7 mouse cellular contexts compared by ENCODE assay signal in genomic region chr11:95987854-95988447, GRCm38 (mm10). TPM values are rescaled to one million over a fixed set of nuclear protein-coding genes. Genes with fewer than 3 reads are reported as not detected.
DNase-seq lines count a peak whose midpoint lies in the region; ATAC-seq and TF ChIP-seq lines count a peak whose summit lies in the region.

No protein-coding gene starts in this region.

- 50% methylated on average over 6 of the region's 6 CpGs for WGBS in kidney, postnatal 0 days
- 64% methylated on average over 6 of the region's 6 CpGs for WGBS in limb, embryonic 14.5 days
- WGBS in neural tube, embryonic 13.5 days: 76% methylated on average over 6 of the region's 6 CpGs

- peak overlapping the region; percentile 31; the same call in 1 of the 2 replicates for H3K9ac ChIP-seq in kidney, postnatal 0 days (ENCODE audit: low read depth, low read length)
- H3K9ac ChIP-seq in limb, embryonic 14.5 days (ENCODE audit: low read depth, low read length, severe bottlenecking): peak overlapping the region; percentile 21; the same call in 1 of the 2 replicates
- no peak overlapping the region for H3K9ac ChIP-seq in neural tube, embryonic 13.5 days

- peaks cover 49% of the 10 kb centered on the region for H3K4me1 ChIP-seq in kidney, postnatal 0 days (replicated peaks; ENCODE audit: insufficient read depth, low read length)
- peaks cover 61% of the 10 kb centered on the region for H3K4me1 ChIP-seq in limb, embryonic 14.5 days (ENCODE audit: control insufficient read depth, insufficient read depth, low read length)
- H3K4me1 ChIP-seq in neural tube, embryonic 13.5 days (replicated peaks): peaks cover 62% of the 10 kb centered on the region

- no peaks in the 10 kb centered on the region for H3K36me3 ChIP-seq in kidney, postnatal 0 days (ENCODE audit: insufficient read depth, low read length)
- peaks cover 4% of the 10 kb centered on the region for H3K36me3 ChIP-seq in limb, embryonic 14.5 days (ENCODE audit: control insufficient read depth, insufficient read depth, low read length)
- no peaks in the 10 kb centered on the region for H3K36me3 ChIP-seq in neural tube, embryonic 13.5 days

- no peak for TF ChIP-seq POLR2A in limb, embryonic 14.5 days (IDR thresholded peaks at IDR 0.05; ENCODE audit: borderline replicate concordance, extremely low read depth, insufficient read depth, insufficient read length)

- no peaks in the 10 kb centered on the region for H3K27me3 ChIP-seq in kidney, postnatal 0 days (ENCODE audit: insufficient read depth, low read length)
- H3K27me3 ChIP-seq in limb, embryonic 14.5 days (ENCODE audit: control insufficient read depth, insufficient read depth, low read length): no peaks in the 10 kb centered on the region
- H3K27me3 ChIP-seq in neural tube, embryonic 13.5 days: no peaks in the 10 kb centered on the region

- DNase-seq in kidney, postnatal 0 days (ENCODE audit: low spot score): no peak
- no peak for DNase-seq in kidney, adult 18-20 months
- no peak for DNase-seq in limb, embryonic 14.5 days (ENCODE audit: low spot score)
- no peak for DNase-seq in spleen, adult 12 weeks (ENCODE audit: low spot score)
- DNase-seq in urinary bladder, adult 2 months (ENCODE audit: low spot score): no peak

- no peaks in the 10 kb centered on the region for H3K9me3 ChIP-seq in kidney, postnatal 0 days (replicated peaks; ENCODE audit: low read length)
- no peaks in the 10 kb centered on the region for H3K9me3 ChIP-seq in limb, embryonic 14.5 days (ENCODE audit: control insufficient read depth, low read length)
- H3K9me3 ChIP-seq in neural tube, embryonic 13.5 days: no peaks in the 10 kb centered on the region

- H3K4me2 ChIP-seq in kidney, postnatal 0 days (ENCODE audit: low read length): peak overlapping the region; percentile 3; the same call in 1 of the 2 replicates
- H3K4me2 ChIP-seq in limb, embryonic 14.5 days (replicated peaks; ENCODE audit: low read depth, low read length, severe bottlenecking): peak overlapping the region; percentile 2; the same call in 1 of the 2 replicates
- H3K4me2 ChIP-seq in neural tube, embryonic 13.5 days: peak overlapping the region; percentile 17; the same call in 1 of the 2 replicates

- peak overlapping the region; percentile 98 for H3K27ac ChIP-seq in kidney, postnatal 0 days
- H3K27ac ChIP-seq in limb, embryonic 14.5 days (replicated peaks; ENCODE audit: low read depth, low read length): peak overlapping the region; percentile 52
- peak overlapping the region; percentile 11 for H3K27ac ChIP-seq in neural tube, embryonic 13.5 days (replicated peaks)

- no peak overlapping the region for H3K4me3 ChIP-seq in kidney, postnatal 0 days (replicated peaks; ENCODE audit: low read depth, low read length)
- H3K4me3 ChIP-seq in limb, embryonic 14.5 days (replicated peaks; ENCODE audit: low read length): no peak overlapping the region
- H3K4me3 ChIP-seq in neural tube, embryonic 13.5 days: no peak overlapping the region

- no peak for ATAC-seq in kidney, postnatal 0 days (replicated peaks; ENCODE audit: low FRiP score, low read depth)
- 0 out of 2 replicates have a peak, but pooled peaks have one; percentile 30 for ATAC-seq in erythroid progenitor cell, adult 5-6 weeks (replicated peaks; ENCODE audit: low FRiP score, poor library complexity, severe bottlenecking)
- ATAC-seq in limb, embryonic 14.5 days (ENCODE audit: low FRiP score, low read depth): no peak
- ATAC-seq in neural tube, embryonic 13.5 days (ENCODE audit: low read depth): no peak

- no peak for TF ChIP-seq CTCF in kidney, postnatal 0 days (IDR thresholded peaks at IDR 0.05; ENCODE audit: low read depth)

RNA-seq across cellular contexts. Expression of gene Igf2bp1, which starts 17.8 kb away (rescaled TPM):
- 14.9 and 20.5 TPM in 2 replicates for polyA plus RNA-seq in kidney, postnatal 0 days (2015; fragmentation: Nextera tagmentation; extraction: Ambion mirVana)
- total RNA-seq in erythroid progenitor cell, adult 5-6 weeks (2015; ENCODE audit: low replicate concordance): not detected in 2 replicates
- total RNA-seq in erythroid progenitor cell, adult 5-6 weeks (2017; ENCODE audit: low replicate concordance): not detected in 2 replicates
- polyA plus RNA-seq in limb, embryonic 14.5 days (2012; rRNA removed): 22.4 and 22.8 TPM in 2 replicates
- 26.7 and 35.7 TPM in 2 replicates for polyA plus RNA-seq in limb, embryonic 14.5 days (2014; fragmentation: Nextera tagmentation; extraction: Ambion mirVana)
- polyA plus RNA-seq in neural tube, embryonic 13.5 days (2015; fragmentation: Nextera tagmentation; extraction: Ambion mirVana): 16.7 and 21.2 TPM in 2 replicates
- polyA plus RNA-seq in urinary bladder, adult 2 months (2012; rRNA removed): 0.33 and 0.41 TPM in 2 replicates

RNA-seq across cellular contexts. Expression of gene Gip, which starts 36.4 kb away (rescaled TPM):
- polyA plus RNA-seq in kidney, postnatal 0 days (2015; fragmentation: Nextera tagmentation; extraction: Ambion mirVana): not detected in 2 replicates
- not detected in 2 replicates for total RNA-seq in erythroid progenitor cell, adult 5-6 weeks (2015; ENCODE audit: low replicate concordance)
- total RNA-seq in erythroid progenitor cell, adult 5-6 weeks (2017; ENCODE audit: low replicate concordance): not detected in 2 replicates
- 0.18 TPM in 1 of 2 replicates, not detected in the other for polyA plus RNA-seq in limb, embryonic 14.5 days (2012; rRNA removed)
- polyA plus RNA-seq in limb, embryonic 14.5 days (2014; fragmentation: Nextera tagmentation; extraction: Ambion mirVana): not detected in 2 replicates
- polyA plus RNA-seq in neural tube, embryonic 13.5 days (2015; fragmentation: Nextera tagmentation; extraction: Ambion mirVana): not detected in 2 replicates
- polyA plus RNA-seq in urinary bladder, adult 2 months (2012; rRNA removed): not detected in 2 replicates

RNA-seq across cellular contexts. Expression of gene Snf8, which starts 46.7 kb away (rescaled TPM):
- 85.8 and 90.6 TPM in 2 replicates for polyA plus RNA-seq in kidney, postnatal 0 days (2015; fragmentation: Nextera tagmentation; extraction: Ambion mirVana)
- 22.0 and 55.8 TPM in 2 replicates for total RNA-seq in erythroid progenitor cell, adult 5-6 weeks (2015; ENCODE audit: low replicate concordance)
- total RNA-seq in erythroid progenitor cell, adult 5-6 weeks (2017; ENCODE audit: low replicate concordance): 5.6 and 25.9 TPM in 2 replicates
- polyA plus RNA-seq in limb, embryonic 14.5 days (2012; rRNA removed): 30.5 and 41.6 TPM in 2 replicates
- polyA plus RNA-seq in limb, embryonic 14.5 days (2014; fragmentation: Nextera tagmentation; extraction: Ambion mirVana): 39.4 and 40.0 TPM in 2 replicates
- 129 TPM in 2 replicates for polyA plus RNA-seq in neural tube, embryonic 13.5 days (2015; fragmentation: Nextera tagmentation; extraction: Ambion mirVana)
- 50.3 and 53.7 TPM in 2 replicates for polyA plus RNA-seq in urinary bladder, adult 2 months (2012; rRNA removed)

Comparison
In these comparisons a context has a peak if more than half of its experiments do, and no peak if none do; other contexts are left out.
1. H3K27ac ChIP-seq: peak in every context shown above with its lines; median percentile 98 in kidney, postnatal 0 days; 52 in limb, embryonic 14.5 days; 11 in neural tube, embryonic 13.5 days.
2. RNA of gene Igf2bp1, which starts 17.8 kb away (polyA plus RNA-seq): 22.4 to 35.7 TPM in limb, embryonic 14.5 days, 16.7 to 21.2 TPM in neural tube, embryonic 13.5 days and 14.9 to 20.5 TPM in kidney, postnatal 0 days; 0.33 to 0.41 TPM in urinary bladder, adult 2 months; every median in the first group is over 10 times any median in the second.
3. Peak in every context shown above with its lines, with median percentiles within 50 percentile points of each other: H3K4me2 ChIP-seq.